Mouse (Mus musculus) kidney, postnatal 0 days (tissue): ENCODE measurements around the gene Gm17720. TPM values are rescaled to one million over a fixed set of nuclear protein-coding genes. Genes with fewer than 3 reads are reported as not detected.
A peak's percentile ranks its signal among the peaks of the same experiment; 100 is the strongest.

ENCODE experiments used
- ATAC-seq: fragments of 200-750 bp; cut with Nextera tagmentation; replicated peaks from 2 replicates; pipeline ENCODE4 v1.8.0; 2017; ENCODE audit warnings: low read depth, moderate number of reproducible peaks, moderate TSS enrichment, moderate library complexity; ENCODE audit not compliant: low FRiP score
- DNase-seq: peaks from one replicate; pipeline ENCODE4 v3.0.0-alpha.2; 2016; ENCODE audit warnings: low spot score
- H3K27ac ChIP-seq: fragments of 300-500 bp; sonication (generic); 2 replicates; pipeline ENCODE4 v1.5.1; 2014; ENCODE audit warnings: mild to moderate bottlenecking
- H3K27me3 ChIP-seq: fragments of 300-500 bp; sonication (generic); 2 replicates; pipeline ENCODE4 v1.6.1; 2014; ENCODE audit warnings: low read length, mixed read lengths; ENCODE audit not compliant: insufficient read depth
- H3K36me3 ChIP-seq: fragments of 300-500 bp; sonication (generic); 2 replicates; pipeline ENCODE4 v1.6.1; 2014; ENCODE audit warnings: low read length, mixed read lengths; ENCODE audit not compliant: insufficient read depth
- H3K4me1 ChIP-seq: fragments of 300-500 bp; sonication (generic); replicated peaks from 2 replicates; pipeline ENCODE4 v1.6.1; 2014; ENCODE audit warnings: antibody characterized with exemption, low read length, mixed read lengths; ENCODE audit not compliant: insufficient read depth
- H3K4me2 ChIP-seq: fragments of 300-500 bp; sonication (generic); 2 replicates; pipeline ENCODE4 v1.6.1; 2014; ENCODE audit warnings: mild to moderate bottlenecking, low read length, moderate library complexity, mixed read lengths
- H3K4me3 ChIP-seq: fragments of 300-500 bp; sonication (generic); replicated peaks from 2 replicates; pipeline ENCODE4 v1.5.1; 2014; ENCODE audit warnings: low read depth, low read length
- H3K9ac ChIP-seq: fragments of 300-500 bp; sonication (generic); 2 replicates; pipeline ENCODE4 v1.6.1; 2014; ENCODE audit warnings: low read depth, low read length
- H3K9me3 ChIP-seq: fragments of 300-500 bp; sonication (generic); replicated peaks from 2 replicates; pipeline ENCODE4 v1.6.1; 2016; ENCODE audit warnings: low read length, inconsistent platforms, mixed read lengths
- CTCF ChIP-seq: IDR thresholded peaks from 2 replicates; pipeline ENCODE4 v1.5.1; 2016; ENCODE audit warnings: antibody characterized with exemption, low read depth, mild to moderate bottlenecking, moderate library complexity
- WGBS: fragments of 180-500 bp; shearing (Covaris S2); extraction: QIAGEN DNeasy Blood & Tissue Kit; methylation state at CpG from one replicate; pipeline ENCODE4 v1.1.7; 2014; 5-methylcytosine and 5-hydroxymethylcytosine counted together
- polyA plus RNA-seq: library from polyadenylated mRNA; unstranded; fragments of >200 nt; fragmentation: Nextera tagmentation; extraction: Ambion mirVana; gene quantifications from 2 replicates; pipeline ENCODE4 v1.2.1, GENCODE M21; 2015

Gene Gm17720
- polyA plus RNA-seq, 1 experiment from 2014 or later, result not detected

DNA sequence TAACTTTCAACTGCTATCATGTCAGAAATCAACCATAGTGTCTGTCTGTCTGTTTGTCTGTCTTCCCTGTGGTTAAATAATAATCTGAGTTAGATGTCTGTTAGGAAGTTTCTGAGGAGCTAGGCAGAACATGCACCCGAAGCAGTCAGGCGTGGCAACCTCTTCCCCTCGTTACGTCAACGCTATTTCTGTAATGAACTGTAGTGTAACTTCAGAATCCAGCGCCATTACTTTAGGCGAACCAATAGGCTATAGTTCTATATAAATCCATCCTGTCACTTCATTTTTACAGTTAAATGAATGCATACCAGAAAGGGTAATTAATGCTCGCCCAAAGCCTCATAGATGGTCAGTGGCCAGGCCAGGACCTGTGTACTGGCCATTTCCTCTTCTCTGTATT lies 28.1 kb downstream of the Gm17720 start:
- no peak for ATAC-seq
- no peaks in the 10 kb centered on the region for H3K36me3 ChIP-seq
- WGBS, result 70% methylated on average over 8 of the region's 8 CpGs
- H3K4me2 ChIP-seq, result no peak overlapping the region
- H3K4me1 ChIP-seq, result peaks cover 2% of the 10 kb centered on the region
- TF ChIP-seq CTCF, result no peak
- H3K4me3 ChIP-seq, result no peak overlapping the region
- H3K9me3 ChIP-seq, result no peaks in the 10 kb centered on the region
- no peak overlapping the region for H3K27ac ChIP-seq
- no peak for DNase-seq
- H3K27me3 ChIP-seq, result no peaks in the 10 kb centered on the region
- no peak overlapping the region for H3K9ac ChIP-seq

DNA sequence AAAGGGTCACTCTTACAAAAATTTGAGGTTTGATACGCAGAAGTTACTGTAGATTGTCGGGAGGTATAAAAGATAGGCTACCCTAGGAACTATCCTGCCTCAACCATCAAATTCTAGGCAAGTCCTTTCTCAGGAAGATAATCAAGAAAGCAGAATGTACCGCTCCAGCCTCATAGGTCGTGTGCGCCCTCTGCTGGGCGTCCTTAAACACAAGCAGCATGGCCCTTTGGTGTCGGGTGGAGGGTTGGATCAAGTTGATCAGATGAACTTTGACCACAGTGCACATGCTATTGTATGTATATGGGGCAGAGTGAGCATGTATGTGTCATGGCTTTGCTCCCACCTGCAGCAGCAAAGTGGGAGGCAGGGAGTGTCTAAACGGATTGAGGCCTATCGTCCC lies 31.0 kb downstream of the Gm17720 start:
- peak; percentile 98 for TF ChIP-seq CTCF
- WGBS, result 12% methylated on average over 9 of the region's 9 CpGs
- Histone ChIP-seq H3K4me1 (no peaks in the 10 kb centered on the region), H3K27me3 (no peaks in the 10 kb centered on the region), H3K4me2 (no peak overlapping the region), H3K9ac (no peak overlapping the region), H3K4me3 (no peak overlapping the region), H3K9me3 (no peaks in the 10 kb centered on the region), H3K27ac (no peak overlapping the region), H3K36me3 (no peaks in the 10 kb centered on the region)
- ATAC-seq (no peak; the same call in 1 of the 2 replicates), DNase-seq (peak; percentile 88)

DNA sequence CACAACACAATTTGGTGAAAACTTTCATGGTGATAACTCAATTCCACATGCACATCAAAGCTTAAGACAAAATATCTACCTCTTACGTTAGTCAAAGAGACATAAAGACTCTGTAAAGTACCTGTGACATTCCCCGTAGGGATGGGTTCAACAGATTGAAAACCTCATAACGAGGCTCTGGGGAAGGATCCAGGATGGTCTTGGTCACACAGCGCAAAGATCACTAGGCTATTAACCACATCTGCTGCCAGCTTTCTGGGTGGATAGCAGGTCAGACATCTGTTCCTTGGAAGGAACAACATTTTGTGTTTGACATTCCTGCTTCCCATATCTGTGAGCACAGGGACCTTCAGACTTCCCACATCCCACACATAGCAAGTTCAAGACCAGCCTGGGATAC lies 32.8 kb downstream of the Gm17720 start:
- no peak overlapping the region for H3K27ac ChIP-seq
- no peaks in the 10 kb centered on the region for H3K36me3 ChIP-seq

DNA sequence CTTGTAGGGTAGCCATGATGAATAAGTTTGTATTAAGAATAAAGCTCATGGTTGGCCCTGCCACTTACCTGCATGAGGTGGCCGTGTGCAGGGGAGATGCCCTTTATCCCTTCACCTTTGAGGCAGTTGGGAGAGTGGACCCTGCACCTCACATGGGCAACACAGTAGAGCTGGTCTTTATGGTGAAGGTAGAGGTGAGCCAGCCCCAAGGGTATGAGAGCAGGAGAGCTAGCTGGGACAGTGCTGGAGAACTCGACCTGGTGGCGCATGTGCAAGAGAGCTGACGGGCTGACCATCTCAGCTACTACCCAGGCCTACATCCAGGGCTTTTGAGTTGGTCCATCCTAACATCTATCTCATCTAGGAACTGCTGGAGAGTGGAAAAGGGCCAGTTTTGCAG lies 36.9 kb downstream of the Gm17720 start:
- Histone ChIP-seq H3K36me3 (no peaks in the 10 kb centered on the region), H3K4me1 (no peaks in the 10 kb centered on the region), H3K4me3 (no peak overlapping the region), H3K27ac (no peak overlapping the region), H3K9me3 (no peaks in the 10 kb centered on the region), H3K27me3 (no peaks in the 10 kb centered on the region), H3K9ac (no peak overlapping the region), H3K4me2 (no peak overlapping the region)
- DNase-seq, result no peak
- WGBS, result 91% methylated on average over 4 of the region's 4 CpGs
- ATAC-seq, result no peak
- TF ChIP-seq CTCF, result no peak

More for the DNA sequence above, 32.8 kb downstream of the Gm17720 start:
- no peak for ATAC-seq
- no peak overlapping the region for H3K9ac ChIP-seq
- H3K9me3 ChIP-seq, result no peaks in the 10 kb centered on the region
- H3K27me3 ChIP-seq, result no peaks in the 10 kb centered on the region
- no peak for DNase-seq
- H3K4me2 ChIP-seq, result no peak overlapping the region
- H3K4me1 ChIP-seq, result no peaks in the 10 kb centered on the region
- H3K4me3 ChIP-seq, result no peak overlapping the region
- TF ChIP-seq CTCF, result no peak
- 86% methylated on average over 4 of the region's 4 CpGs for WGBS

DNA sequence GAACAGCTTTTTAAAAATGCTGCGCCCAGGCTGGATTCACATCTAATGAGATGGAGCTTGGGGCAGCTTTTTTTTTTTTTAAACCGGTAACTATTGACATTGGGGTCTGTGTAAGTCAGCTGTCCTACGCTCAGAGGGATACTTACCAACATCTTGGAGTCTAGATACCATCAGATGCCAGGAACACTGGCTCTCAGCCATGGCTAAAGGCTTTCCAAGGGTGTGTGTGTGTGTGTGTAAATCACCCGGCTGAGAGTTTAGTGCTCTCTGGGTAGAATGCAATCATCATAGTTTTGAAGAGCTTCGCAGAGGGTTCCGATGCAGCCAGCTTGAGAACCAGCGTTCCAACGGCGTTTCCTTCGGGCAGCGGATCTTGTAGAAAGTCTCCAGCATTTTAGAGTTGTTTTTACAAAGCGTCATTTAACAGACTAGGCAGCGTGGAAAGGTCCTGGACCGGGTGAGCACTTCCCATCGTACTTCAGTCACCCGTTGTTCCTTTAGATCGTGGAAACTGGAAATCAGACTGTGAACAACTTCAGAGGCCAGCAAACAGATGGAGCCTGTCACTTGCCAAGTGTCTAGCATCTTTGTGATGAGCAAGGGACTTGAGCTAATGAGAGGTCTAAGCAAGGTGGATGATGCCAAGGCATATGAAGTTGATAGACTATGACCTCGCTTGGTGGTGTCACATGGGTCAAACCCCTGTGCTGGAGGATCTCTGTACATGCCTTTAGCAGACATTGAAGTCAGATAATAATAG lies 37.8 kb downstream of the Gm17720 start:
- Histone ChIP-seq H3K9ac (no peak overlapping the region), H3K9me3 (no peaks in the 10 kb centered on the region), H3K36me3 (no peaks in the 10 kb centered on the region), H3K27ac (no peak overlapping the region), H3K4me2 (no peak overlapping the region), H3K4me3 (no peak overlapping the region), H3K27me3 (no peaks in the 10 kb centered on the region), H3K4me1 (no peaks in the 10 kb centered on the region)
- 88% methylated on average over 18 of the region's 18 CpGs for WGBS
- no peak for DNase-seq
- ATAC-seq, result no peak
- TF ChIP-seq CTCF, result no peak

DNA sequence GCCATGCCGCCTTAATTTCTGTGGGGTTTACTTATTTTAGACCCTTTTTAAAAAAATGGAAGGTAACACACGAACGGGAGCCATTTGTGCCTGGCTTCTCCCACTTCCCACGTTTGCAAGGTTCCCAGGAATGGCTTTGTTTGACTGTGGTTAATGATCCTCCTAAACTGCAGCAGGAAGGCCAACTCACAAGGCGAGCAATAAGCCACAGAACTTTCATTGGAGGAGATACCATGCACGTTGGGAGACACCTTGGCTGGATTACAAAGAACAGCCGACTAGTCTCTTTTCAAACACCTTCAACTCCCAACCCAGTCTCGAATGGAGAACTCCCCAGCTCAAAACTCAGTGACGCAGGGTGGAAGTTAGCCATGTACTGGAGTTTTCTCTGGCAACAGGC lies 38.4 kb downstream of the Gm17720 start:
- WGBS, result 53% methylated on average over 9 of the region's 9 CpGs
- no peaks in the 10 kb centered on the region for H3K9me3 ChIP-seq
- DNase-seq, result no peak

DNA sequence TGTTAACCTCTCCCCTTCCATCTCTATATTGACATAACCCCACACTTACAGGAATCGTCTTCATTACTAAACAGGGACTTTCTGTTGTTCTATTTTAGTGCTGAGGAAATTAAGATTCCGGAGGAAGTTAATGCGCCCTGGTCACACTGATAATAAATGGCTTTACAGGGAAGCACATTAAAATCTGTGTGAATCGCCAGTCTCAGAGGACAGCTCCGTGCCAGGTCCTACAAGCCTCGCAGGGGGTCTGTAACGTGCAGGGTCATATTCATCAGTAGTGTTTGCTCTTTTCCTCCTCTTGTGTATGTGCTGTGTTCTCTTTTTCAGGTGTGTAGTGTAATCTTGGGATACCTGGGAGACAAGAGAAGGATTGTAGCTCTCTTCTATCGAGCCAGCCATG lies 44.3 kb downstream of the Gm17720 start:
- no peaks in the 10 kb centered on the region for H3K27me3 ChIP-seq
- H3K4me2 ChIP-seq, result no peak overlapping the region
- H3K36me3 ChIP-seq, result no peaks in the 10 kb centered on the region
- H3K9me3 ChIP-seq, result no peaks in the 10 kb centered on the region
- no peak overlapping the region for H3K4me3 ChIP-seq
- 57% methylated on average over 8 of the region's 8 CpGs for WGBS
- no peak for ATAC-seq
- DNase-seq, result peak; percentile 2
- no peak for TF ChIP-seq CTCF
- H3K27ac ChIP-seq, result no peak overlapping the region
- no peak overlapping the region for H3K9ac ChIP-seq
- no peaks in the 10 kb centered on the region for H3K4me1 ChIP-seq

More for the DNA sequence above, 38.4 kb downstream of the Gm17720 start:
- TF ChIP-seq CTCF, result no peak
- ATAC-seq, result no peak
- no peak overlapping the region for H3K4me2 ChIP-seq
- no peaks in the 10 kb centered on the region for H3K4me1 ChIP-seq
- H3K27me3 ChIP-seq, result no peaks in the 10 kb centered on the region
- no peak overlapping the region for H3K4me3 ChIP-seq
- H3K9ac ChIP-seq, result no peak overlapping the region
- no peaks in the 10 kb centered on the region for H3K36me3 ChIP-seq
- no peak overlapping the region for H3K27ac ChIP-seq
